Mouse (Mus musculus): ENCODE data around the gene Rapgef2. TPM values are rescaled to one million over a fixed set of nuclear protein-coding genes. Genes with fewer than 3 reads are reported as not detected.
"Not testable (repeated sequence)": the region's sequence is repeated elsewhere in the genome, so short reads cannot be mapped to it uniquely, and the experiment has no call there.

The Rapgef2 gene
- total RNA-seq, 2 experiments from 2014 or later, result 33.2 to 35.3 TPM

GRCm38 (mm10) chr3:79174168-79174567, 112.1 kb downstream of the Rapgef2 start:
- DNase-seq (ENCODE audit: low spot score in 2 of 2), result no peak

DNA sequence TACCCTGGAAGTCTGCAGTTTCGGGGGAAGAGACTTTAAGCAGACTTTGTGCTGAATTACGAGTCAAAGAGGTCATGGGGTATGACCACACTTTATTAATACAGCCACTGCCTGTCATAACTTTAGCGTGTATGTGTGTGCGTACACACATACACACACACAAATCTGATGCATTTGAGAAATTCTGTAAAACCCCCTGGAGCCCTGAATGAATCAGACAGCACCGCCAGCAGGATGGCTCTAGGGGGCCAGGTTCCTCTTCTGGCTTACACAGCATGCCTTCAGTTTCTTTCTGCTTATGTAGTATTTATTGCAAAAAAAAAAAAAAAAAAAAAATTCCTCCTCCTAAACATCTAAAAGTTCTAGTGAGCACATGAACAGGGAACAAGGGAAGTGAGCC, 113.0 kb downstream of the Rapgef2 start:
- no peak for DNase-seq (ENCODE audit: low spot score in 2 of 2)

DNA sequence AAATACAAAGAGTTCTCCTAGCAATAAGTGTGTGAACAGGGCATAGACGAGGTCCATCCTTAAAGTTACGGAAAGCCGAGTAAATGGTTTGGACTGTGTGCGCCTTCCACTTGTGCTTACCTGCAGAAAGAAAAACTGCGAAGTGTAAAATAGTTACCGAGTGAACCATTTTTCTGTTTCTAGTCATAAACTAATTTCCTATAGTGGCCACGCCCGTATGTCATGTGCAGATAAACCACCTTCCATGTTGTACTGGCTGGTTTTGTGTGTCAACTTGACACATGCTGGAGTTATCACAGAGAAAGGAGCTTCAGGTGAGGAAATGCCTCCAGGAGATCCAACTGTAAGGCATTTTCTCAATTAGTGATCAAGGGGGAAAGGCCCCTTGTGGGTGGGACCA, 115.2 kb downstream of the Rapgef2 start:
- DNase-seq (ENCODE audit: low spot score in 2 of 2), result not testable (repeated sequence)

GRCm38 (mm10) chr3:79168168-79168827, 118.0 kb downstream of the Rapgef2 start:
- DNase-seq (ENCODE audit: low spot score in 2 of 2), result no peak

GRCm38 (mm10) chr3:79167586-79167985, 118.7 kb downstream of the Rapgef2 start:
- DNase-seq (ENCODE audit: low spot score in 2 of 2), result no peak

GRCm38 (mm10) chr3:79161834-79162401, 124.4 kb downstream of the Rapgef2 start:
- no peak for DNase-seq (ENCODE audit: low spot score in 2 of 2)

DNA sequence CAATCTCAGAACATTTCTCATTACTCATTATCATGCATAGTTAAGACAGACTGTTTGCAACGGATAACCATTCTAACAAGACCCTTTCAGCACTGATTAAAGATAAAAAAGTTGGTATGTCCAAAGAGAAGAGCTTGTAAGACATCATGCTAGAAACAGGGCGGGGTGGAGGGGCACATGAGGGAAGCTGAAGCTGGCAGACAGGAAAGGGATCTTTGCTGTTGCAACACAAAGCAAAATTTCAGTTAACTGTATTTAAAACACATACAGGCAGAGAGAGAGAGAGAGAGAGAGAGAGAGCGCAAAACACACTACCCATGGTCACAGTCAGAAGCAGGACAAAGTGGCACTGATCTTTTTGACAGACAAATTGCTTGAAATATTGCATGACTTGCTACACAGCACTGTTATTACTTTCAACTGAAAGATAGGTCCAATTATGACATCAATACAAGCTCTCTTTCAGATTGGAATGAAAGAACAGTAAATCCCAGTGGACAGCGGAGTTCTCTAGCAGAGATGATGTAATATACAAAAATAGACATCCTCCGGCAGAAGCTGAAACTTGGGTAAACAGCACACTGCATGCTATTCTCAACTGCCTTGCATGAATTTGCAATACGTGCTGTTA, 125.1 kb downstream of the Rapgef2 start:
- DNase-seq (ENCODE audit: low spot score in 2 of 2), result no peak

DNA sequence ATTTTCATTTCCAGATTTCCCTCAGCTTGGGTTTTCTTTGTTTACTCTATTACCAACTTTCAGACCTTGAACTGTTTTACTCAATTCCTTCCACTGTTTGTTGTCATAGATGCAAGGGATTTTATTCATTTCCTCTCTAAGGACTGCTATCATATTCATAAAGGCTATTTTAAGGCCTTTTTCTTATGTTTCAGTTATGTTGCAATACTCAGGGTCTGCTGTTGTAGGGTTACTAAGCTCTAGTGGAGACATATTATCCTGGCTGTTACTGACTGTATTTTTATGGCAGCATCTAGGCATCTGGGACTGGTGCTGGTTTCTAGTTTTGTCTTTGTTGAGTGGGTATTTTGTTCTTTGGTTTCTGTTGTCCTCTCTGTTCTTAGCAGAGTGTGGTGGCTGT, 128.1 kb downstream of the Rapgef2 start:
- no peak for DNase-seq (ENCODE audit: low spot score in 2 of 2)

- no peak for DNase-seq (ENCODE audit: low spot score in 2 of 2)
Measured at GRCm38 (mm10) chr3:79153039-79153487, 133.3 kb downstream of the Rapgef2 start.

- no peak for DNase-seq (ENCODE audit: low spot score in 2 of 2)
Measured at GRCm38 (mm10) chr3:79145407-79146055, 140.8 kb downstream of the Rapgef2 start.

DNA sequence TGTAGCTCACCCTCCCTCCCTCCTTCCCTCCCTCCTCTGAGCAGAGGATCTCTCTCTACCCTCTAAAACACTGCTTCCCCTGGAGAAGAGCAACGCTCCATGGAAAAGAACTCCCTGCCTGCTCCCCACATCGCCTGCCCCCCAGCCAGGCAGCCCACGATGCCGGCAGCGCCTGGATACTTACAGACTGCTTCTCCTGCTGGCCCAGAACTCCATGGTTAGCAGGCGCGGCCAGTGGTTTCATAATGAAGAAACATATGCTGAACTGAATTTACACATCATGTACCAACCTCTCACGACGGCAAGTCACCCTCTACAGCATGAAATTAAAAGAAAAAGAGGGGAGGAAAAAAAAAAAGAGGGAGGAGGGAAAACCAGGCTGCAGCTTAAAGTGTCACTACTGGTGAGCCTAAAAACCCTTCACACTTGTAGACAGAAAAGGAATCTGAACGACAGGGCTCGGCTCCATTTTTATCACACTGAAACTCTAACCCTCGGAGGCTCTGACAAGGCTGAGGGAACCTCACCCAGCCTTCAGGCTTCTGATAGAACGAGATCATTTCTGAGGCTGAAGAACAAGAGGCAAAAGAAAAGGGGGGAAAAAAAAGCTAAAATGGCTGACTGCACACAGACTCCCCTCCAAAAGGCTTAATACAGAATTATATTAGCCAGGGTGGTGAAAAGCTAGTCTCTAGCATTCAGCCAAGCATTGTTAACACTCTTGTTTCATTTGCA, 141.5 kb downstream of the Rapgef2 start:
- no peak for DNase-seq (ENCODE audit: low spot score in 2 of 2)

DNA sequence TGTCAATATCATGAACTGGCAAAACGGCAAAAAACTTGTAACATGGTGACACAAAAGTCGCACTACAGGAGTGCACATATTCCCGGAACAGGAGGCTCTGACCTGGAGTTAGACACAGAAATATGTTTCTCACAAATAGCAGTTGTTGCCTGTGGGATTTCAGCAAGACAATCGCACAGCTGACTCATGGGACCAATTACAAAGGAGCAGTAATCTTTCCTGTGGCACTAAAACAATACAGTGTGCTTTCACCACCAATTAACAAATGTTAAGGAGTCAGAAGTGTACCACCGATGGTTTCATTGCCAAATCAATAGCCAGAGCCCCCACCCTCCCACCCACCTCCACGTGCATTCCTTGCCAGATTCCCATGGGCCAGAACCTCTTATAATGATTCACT, 142.2 kb downstream of the Rapgef2 start:
- no peak for DNase-seq (ENCODE audit: low spot score in 2 of 2)

DNA sequence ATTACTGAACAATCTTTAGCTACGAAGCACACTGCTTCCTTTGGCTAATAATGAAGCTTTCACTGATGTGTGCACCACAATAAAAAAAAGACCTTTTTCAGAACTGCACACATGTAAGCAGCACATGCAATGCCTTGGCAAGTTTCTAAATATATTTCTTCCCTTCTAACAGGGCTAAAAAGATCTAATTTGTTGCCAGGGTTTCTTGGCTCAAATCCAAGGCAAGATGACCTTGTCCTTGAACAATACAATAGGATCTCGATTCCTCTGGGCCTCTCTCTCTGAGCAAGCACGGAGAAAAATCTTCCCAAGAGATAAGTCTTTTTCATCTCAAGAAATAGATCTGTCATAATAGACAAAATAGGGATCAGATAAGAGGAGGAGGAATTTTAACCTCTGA, 147.1 kb downstream of the Rapgef2 start:
- DNase-seq (ENCODE audit: low spot score in 2 of 2), result no peak

- DNase-seq (ENCODE audit: low spot score in 2 of 2), result no peak
Measured at GRCm38 (mm10) chr3:79138601-79139000, 147.7 kb downstream of the Rapgef2 start.

- no peak for DNase-seq (ENCODE audit: low spot score in 2 of 2)
Measured at GRCm38 (mm10) chr3:79130991-79131390, 155.3 kb downstream of the Rapgef2 start.

DNA sequence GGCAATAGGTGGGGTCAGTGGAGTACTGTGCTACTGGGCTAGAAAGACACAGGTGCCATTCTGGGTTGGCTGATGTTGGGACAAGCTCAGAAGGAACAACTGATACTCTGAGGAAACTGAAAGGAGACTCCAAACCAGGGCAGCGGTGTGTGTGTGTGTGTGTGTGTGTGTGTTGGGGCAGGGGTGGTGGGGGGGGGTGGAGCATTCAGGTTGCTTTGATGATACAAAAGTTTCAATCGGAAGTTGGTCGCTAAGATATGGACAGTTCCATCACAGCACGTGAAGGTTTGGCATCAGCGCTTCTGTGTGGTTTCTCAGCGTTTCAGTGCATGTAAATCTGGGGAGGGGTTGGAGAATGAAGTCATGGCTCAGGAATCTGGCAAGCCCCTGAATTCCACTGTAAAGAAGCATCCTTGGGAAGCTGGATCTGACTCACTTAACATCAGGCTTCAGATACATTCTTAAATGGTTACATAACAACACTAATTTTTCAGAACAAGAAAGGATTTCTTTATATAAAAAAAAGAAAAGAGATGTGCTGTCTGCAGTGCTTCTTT, 157.2 kb downstream of the Rapgef2 start:
- no peak for DNase-seq (ENCODE audit: low spot score in 2 of 2)

DNA sequence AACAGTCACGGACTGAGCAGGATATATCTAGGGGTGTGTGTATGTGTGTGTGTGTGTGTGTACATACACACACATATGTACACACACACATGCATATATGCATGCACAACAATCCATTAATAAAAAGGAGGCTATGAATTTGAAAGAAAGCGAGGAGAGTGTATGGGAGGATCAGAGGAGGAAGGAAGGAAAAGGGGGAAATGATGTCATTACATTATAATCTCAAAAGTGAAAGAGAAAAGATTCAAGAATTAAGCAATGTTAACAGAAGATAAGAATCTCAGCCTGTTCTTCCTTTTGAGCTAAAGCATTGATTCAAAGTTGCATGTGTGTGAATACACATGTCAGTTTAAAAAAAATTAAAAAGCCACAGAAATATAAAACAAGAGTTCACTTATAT, 158.5 kb downstream of the Rapgef2 start:
- no peak for DNase-seq (ENCODE audit: low spot score in 2 of 2)

GRCm38 (mm10) chr3:79126857-79127256, 159.5 kb downstream of the Rapgef2 start:
- DNase-seq (ENCODE audit: low spot score in 2 of 2), result no peak

- no peak for DNase-seq (ENCODE audit: low spot score in 2 of 2)
Measured at GRCm38 (mm10) chr3:79121391-79121790, 164.9 kb downstream of the Rapgef2 start.

GRCm38 (mm10) chr3:79119983-79120382, 166.3 kb downstream of the Rapgef2 start:
- no peak for DNase-seq (ENCODE audit: low spot score in 2 of 2)

DNA sequence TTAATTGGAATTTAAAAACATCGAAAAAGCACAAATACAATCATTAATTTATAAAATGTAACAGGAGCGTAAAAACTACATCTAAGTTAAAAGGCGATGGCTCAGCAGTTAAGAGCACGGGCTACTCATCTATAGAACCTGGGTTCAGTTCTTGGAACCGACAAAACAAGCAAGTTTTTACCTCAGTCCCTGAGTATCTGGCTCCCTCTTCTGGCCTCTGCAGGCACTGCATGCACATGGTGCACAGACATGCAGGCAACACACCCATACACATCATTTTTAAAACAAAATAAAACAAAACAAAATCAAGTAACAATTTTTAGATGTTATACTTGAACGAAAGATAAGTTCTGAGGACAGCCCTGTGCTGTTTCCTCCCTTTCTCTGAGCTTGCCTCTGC, 176.2 kb downstream of the Rapgef2 start:
- no peak for DNase-seq (ENCODE audit: low spot score in 2 of 2)
